Mouse (Mus musculus) embryonic fibroblast, embryonic 13.5 days (primary cell): ENCODE data around the gene Sesn1. TPM values are rescaled to one million over a fixed set of nuclear protein-coding genes. Genes with fewer than 3 reads are reported as not detected.
"Not testable (repeated sequence)": the region's sequence is repeated elsewhere in the genome, so short reads cannot be mapped to it uniquely, and the experiment has no call there.

Experiments used
- H3K27ac ChIP-seq: 2 replicates; pipeline ENCODE4 v1.5.1; 2012; ENCODE audit warnings: low read length, control low read depth, inconsistent platforms; ENCODE audit not compliant: insufficient read depth
- H3K4me1 ChIP-seq: 2 replicates; pipeline ENCODE4 v1.6.1; 2011; ENCODE audit warnings: low read length; ENCODE audit not compliant: control insufficient read depth, insufficient read depth
- H3K4me3 ChIP-seq: 2 replicates; pipeline ENCODE4 v1.5.1; 2011; ENCODE audit warnings: mild to moderate bottlenecking, control low read depth, low read length; ENCODE audit not compliant: insufficient read depth
- CTCF ChIP-seq: IDR thresholded peaks from 2 replicates; pipeline ENCODE4 v1.5.1; 2011; ENCODE audit warnings: mild to moderate bottlenecking, control low read depth, low read length, moderate library complexity, borderline replicate concordance; ENCODE audit not compliant: insufficient read depth
- POLR2A ChIP-seq: IDR thresholded peaks from 2 replicates; pipeline ENCODE4 v1.6.1; 2011; ENCODE audit warnings: low read depth, mild to moderate bottlenecking, control low read depth, low read length, moderate library complexity
- polyA plus RNA-seq: library from polyadenylated mRNA; stranded (reverse); fragments of >200 nt; gene quantifications from 2 replicates; pipeline ENCODE4 v1.2.4, GENCODE M21; 2011; ENCODE audit warnings: low read depth; ENCODE audit not compliant: missing spikeins, insufficient read length

The Sesn1 gene
- polyA plus RNA-seq, 1 experiment = 13.8 TPM

DNA sequence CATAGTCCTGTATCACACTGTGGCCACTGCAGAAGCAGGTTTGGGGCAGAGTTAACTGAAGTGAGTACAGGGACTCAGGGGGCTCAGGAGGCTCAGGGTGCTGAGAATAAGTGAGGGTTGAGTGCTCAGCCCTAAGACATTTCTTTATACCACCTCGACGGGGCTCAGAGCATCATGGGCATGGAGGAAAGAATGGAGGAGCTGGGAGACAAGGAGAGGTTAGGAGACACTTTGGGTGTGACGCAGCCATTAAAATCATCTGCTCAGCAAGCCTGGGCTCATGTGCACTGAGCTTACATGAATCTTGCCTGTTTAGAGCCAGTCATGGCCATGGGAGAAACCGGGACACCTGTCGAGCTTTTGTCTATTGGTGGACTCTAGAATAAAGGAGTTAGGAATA lies 10.7 kb downstream of the Sesn1 start:
- TF ChIP-seq POLR2A (no peak), CTCF (no peak)

DNA sequence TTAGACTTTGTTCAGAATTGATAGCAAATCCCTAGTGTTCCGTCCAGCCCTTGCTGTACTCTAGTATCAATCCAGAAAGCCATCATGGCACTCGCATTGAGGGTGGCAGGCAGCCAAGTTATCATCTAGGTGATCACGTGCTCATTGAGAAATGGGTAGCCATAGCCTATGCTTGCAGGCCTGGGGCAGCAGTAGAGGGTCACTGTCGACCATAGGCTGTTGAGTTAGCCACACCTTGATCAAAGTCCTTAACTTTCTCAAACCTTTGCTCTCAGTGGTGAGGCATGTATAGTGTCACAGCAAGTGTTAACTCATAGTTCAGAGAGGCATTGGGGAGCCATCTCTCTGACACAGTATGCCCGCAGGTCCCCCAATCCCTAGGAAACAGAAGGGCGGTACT lies 11.4 kb downstream of the Sesn1 start:
- TF ChIP-seq CTCF = no peak
- no peak for TF ChIP-seq POLR2A
- H3K27ac ChIP-seq = no peak overlapping the region
- H3K4me1 ChIP-seq = peaks cover 3% of the 10 kb centered on the region
- H3K4me3 ChIP-seq = no peak overlapping the region

More for the DNA sequence above, 10.7 kb downstream of the Sesn1 start:
- H3K4me1 ChIP-seq = peaks cover 3% of the 10 kb centered on the region
- no peak overlapping the region for H3K27ac ChIP-seq
- no peak overlapping the region for H3K4me3 ChIP-seq

DNA sequence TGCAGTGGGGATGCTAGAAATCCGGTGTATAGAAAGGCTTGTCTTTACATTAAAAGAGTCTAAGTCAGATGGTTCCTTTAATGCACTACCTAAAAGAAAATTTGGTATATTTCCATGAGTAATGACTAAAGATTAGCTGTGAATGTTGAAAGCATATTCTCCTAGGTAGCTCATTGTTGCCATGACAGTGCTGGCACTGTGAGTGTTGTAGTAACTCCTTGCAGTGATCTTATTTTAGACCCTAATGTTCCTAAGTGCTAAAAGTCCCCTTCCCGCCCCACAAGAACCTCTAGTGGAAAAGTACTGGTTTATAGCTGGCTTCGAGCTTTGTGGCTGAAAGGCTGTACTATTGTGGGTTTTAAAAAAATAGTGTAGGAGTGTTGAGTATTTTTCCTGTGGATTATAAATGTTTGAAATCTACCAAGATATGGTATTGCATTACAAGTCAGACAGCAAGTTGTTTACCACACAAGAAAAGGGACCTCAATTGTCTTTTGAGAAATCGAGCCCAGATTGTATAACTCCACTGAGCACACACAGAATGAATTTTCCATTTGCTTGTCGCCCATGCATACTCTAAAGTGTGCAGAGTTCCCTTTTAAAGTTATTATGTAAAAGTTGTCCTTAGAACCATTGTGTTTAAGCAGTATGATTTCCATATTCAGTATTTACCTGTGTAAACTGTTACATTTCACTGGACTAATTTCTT lies 13.0 kb downstream of the Sesn1 start:
- Histone ChIP-seq H3K4me3 (no peak overlapping the region), H3K27ac (peak overlapping the region; percentile 14; the same call in 1 of the 2 replicates), H3K4me1 (peaks cover 3% of the 10 kb centered on the region)
- no peak for TF ChIP-seq POLR2A

DNA sequence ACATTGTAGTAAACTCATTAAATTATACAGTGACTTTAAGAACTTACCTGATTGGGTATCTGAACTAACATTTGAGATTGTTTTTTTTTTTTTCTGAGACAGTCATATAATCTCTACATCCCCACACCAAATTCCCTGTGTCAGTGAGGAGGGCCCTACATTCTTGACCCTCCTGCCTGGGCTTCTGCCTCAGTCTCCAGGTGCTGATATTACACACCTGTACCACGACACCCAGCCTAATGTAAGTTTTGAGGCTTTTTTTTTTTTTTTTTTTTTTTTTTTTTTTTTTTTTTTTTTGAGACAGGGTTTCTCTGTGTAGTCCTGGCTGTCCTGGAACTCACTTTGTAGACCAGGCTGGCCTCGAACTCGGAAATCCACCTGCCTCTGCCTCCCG lies 13.5 kb downstream of the Sesn1 start:
- not testable (repeated sequence) for H3K4me1 ChIP-seq, H3K27ac ChIP-seq, H3K4me3 ChIP-seq

DNA sequence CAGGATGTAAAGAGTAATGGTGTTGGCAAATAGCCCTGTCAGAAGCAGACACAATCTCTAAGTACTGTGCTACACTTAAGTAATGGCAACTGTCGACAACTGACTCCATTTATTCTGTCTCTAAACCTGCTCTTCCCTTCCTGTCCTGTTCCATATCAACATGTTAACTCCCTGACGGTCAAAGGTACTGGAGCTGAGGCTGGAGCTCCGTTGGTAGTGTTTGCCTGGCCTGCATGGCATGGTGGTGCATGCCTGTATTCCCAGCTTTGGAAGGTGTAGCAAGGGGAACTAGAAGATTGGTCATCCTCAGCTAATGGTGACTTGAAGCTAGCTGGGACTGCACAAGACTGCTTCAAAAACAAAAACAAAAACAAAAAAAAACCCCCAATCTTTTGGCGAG lies 14.2 kb downstream of the Sesn1 start:
- TF ChIP-seq POLR2A = no peak
- no peak for TF ChIP-seq CTCF
- peaks cover 3% of the 10 kb centered on the region for H3K4me1 ChIP-seq
- H3K27ac ChIP-seq = no peak overlapping the region
- no peak overlapping the region for H3K4me3 ChIP-seq

DNA sequence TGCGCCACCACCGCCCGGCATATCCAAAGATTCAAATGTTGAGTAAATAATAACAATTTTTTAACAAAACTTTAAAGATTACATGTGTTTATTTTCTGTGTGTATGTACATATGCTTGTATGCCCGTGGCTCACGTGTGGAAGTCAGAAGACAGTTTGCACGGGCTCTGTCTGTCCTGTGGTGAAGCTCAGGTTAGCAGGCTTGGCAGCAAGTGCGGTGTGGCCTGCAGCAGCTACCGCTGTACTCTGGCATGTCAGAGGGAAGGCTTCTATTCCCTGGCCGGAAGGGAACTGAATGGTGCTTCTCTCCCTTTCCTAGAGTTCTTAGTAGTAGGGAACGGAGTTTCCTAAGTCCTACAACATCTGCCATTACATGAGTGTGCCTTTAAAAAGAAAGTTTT lies 15.3 kb downstream of the Sesn1 start:
- Histone ChIP-seq H3K4me3 (no peak overlapping the region), H3K27ac (no peak overlapping the region), H3K4me1 (peaks cover 3% of the 10 kb centered on the region)
- TF ChIP-seq POLR2A = no peak
- TF ChIP-seq CTCF = no peak

DNA sequence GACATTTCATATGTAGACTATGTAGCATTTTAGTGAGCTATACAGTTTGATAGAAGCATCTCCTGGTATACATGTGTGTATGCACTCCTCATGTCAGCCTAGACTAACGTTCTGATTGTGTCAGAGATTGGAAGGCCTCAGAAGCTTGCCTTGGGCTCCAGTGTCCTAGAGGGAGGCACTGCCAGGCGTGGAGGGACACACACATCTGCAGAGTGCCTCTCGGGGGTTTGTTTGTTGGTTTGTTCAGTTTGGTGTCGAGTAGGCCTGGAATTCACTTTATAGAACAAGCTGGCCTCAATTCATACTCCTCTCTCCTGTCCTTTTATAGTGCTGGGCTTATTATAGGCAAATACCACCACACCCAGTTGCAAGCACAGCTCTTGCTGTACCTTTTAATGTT lies 16.3 kb downstream of the Sesn1 start:
- Histone ChIP-seq H3K4me1 (peaks cover 3% of the 10 kb centered on the region), H3K4me3 (no peak overlapping the region), H3K27ac (no peak overlapping the region)
- no peak for TF ChIP-seq POLR2A
- no peak for TF ChIP-seq CTCF

DNA sequence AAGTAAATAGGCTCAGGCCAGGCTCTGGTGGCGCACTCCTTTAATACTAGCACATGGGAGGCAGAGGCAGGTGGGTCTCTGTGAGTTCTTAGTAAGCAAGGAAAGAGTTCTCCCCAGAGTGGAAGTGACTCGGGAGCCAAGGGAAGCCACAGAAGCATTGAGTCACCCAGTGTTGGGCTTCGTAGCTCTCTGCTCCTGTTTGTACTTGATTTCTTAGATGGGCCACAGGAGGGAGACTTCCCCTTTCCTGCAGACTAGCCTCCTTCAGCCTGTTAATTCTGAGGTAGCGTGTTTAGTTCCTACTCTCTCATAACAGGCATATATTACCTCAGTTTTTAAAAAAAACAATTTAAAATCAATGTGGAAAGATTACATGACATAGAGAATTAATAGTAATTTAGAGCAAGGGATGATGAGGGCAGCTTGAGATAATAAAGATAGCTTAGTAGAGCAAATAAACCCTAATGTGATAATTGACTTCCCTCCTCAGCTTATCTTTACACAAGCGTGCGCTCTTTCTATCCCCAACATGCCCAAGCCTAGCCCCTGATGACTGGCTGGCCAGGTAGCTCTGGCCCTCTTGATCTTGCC lies 16.9 kb downstream of the Sesn1 start:
- no peak overlapping the region for H3K27ac ChIP-seq
- H3K4me1 ChIP-seq = peaks cover 3% of the 10 kb centered on the region
- no peak for TF ChIP-seq POLR2A
- TF ChIP-seq CTCF = no peak
- no peak overlapping the region for H3K4me3 ChIP-seq

DNA sequence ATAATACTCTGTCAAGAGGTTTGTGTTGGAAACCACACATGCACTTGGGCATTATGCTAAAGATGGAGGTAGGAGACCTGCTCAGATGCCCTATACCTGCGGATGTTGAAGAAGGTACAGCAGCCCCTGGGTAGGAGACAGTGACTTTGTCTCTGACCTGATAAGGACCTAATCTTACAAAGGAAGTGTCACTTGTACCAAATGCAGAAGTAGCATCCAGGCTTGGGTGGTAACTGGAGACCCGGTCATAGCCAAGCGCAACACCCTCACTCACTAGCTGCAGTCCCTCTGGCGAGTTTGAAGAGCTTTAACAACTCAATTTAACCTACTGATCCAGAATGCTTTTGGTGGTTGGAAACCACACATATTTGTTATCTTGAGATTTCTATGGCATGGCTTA lies 18.0 kb downstream of the Sesn1 start:
- no peaks in the 10 kb centered on the region for H3K4me1 ChIP-seq
- TF ChIP-seq CTCF (no peak), POLR2A (no peak)
- no peak overlapping the region for H3K4me3 ChIP-seq
- H3K27ac ChIP-seq = no peak overlapping the region

DNA sequence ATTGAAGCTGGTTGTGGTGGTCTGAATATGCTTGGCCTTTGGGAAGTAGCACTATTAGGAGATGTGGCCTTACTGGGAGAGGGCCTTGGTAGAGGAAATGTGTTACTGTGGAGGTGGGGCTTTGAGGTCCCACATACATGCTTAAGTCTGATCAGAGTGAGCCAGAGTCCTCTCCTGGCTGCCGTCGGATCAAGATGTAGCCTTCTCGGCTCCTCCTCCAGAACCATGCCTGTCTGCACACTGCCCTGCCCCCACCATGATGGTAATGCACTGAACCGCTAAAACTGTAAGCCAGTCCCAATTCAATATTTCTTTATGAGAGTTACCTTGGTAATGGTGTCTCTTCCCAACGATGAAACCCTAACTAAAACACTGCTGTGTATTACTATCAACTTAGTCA lies 19.5 kb downstream of the Sesn1 start:
- Histone ChIP-seq H3K4me3 (no peak overlapping the region), H3K4me1 (no peaks in the 10 kb centered on the region), H3K27ac (no peak overlapping the region)
- no peak for TF ChIP-seq CTCF
- TF ChIP-seq POLR2A = no peak
